Mouse (Mus musculus) small intestine, adult 2 months (tissue): ENCODE measurements around the gene Olfr2.

Experiments used
- CTCF ChIP-seq: fragments of 200-500 bp; IDR thresholded peaks from 2 replicates; pipeline ENCODE4 v1.5.1; 2012; ENCODE audit warnings: low read depth, mild to moderate bottlenecking, control low read depth, inconsistent platforms, low read length, moderate library complexity, mixed read lengths; ENCODE audit not compliant: insufficient replicate concordance, insufficient read length; ENCODE audit errors: extremely low read depth
- POLR2A ChIP-seq: fragments of 200-500 bp; IDR thresholded peaks from 2 replicates; pipeline ENCODE4 v1.6.1; 2012; ENCODE audit warnings: low read depth, mild to moderate bottlenecking, control low read depth, inconsistent platforms, low read length, moderate library complexity

GRCm38 (mm10) chr7:107043136-107043535 is 37.3 kb upstream of the Olfr2 start:
- no peak for TF ChIP-seq CTCF
- TF ChIP-seq POLR2A, result no peak
